Mouse (Mus musculus) C2C12 (cell line): ENCODE measurements around the gene Cdca4.

Experiments used
- CTCF ChIP-seq: IDR thresholded peaks from one replicate; pipeline ENCODE4 v1.5.1; 2011; ENCODE audit not compliant: control insufficient read depth, insufficient read depth, insufficient read length
- MAX ChIP-seq: IDR thresholded peaks from one replicate; pipeline ENCODE4 v1.6.1; 2011; ENCODE audit warnings: mild to moderate bottlenecking, control low read depth
- MYOG ChIP-seq: IDR thresholded peaks from one replicate; pipeline ENCODE4 v1.6.1; 2011; ENCODE audit not compliant: control insufficient read depth, insufficient read length; ENCODE audit errors: extremely low read depth

- no peak for TF ChIP-seq CTCF
- TF ChIP-seq MAX, result peak; percentile 51
- TF ChIP-seq MYOG, result no peak
Observed at GRCm38 (mm10) chr12:112829244-112829864, at the start of gene Cdca4.
